Mouse (Mus musculus) kidney, embryonic 16.5 days (tissue): ENCODE measurements around the gene Nsun4. TPM values are rescaled to one million over a fixed set of nuclear protein-coding genes. Genes with fewer than 3 reads are reported as not detected.

Experiments used
- ATAC-seq: fragments of 200-750 bp; cut with Nextera tagmentation; 2 replicates; pipeline ENCODE4 v1.8.0; 2017; ENCODE audit warnings: moderate TSS enrichment; ENCODE audit not compliant: low FRiP score, low TSS enrichment
- H3K27ac ChIP-seq: fragments of 300-500 bp; sonication (generic); 2 replicates; pipeline ENCODE4 v1.5.1; 2014; ENCODE audit warnings: low read length
- H3K27me3 ChIP-seq: fragments of 300-500 bp; sonication (generic); 2 replicates; pipeline ENCODE4 v1.6.1; 2014; ENCODE audit warnings: low read length, control low read depth, mixed read lengths; ENCODE audit not compliant: insufficient read depth
- H3K36me3 ChIP-seq: fragments of 300-500 bp; sonication (generic); 2 replicates; pipeline ENCODE4 v1.6.1; 2014; ENCODE audit warnings: low read length, control low read depth, mixed read lengths; ENCODE audit not compliant: insufficient read depth
- H3K4me1 ChIP-seq: fragments of 300-500 bp; sonication (generic); 2 replicates; pipeline ENCODE4 v1.6.1; 2014; ENCODE audit warnings: low read length, control low read depth, mixed read lengths; ENCODE audit not compliant: insufficient read depth
- H3K4me2 ChIP-seq: fragments of 300-500 bp; sonication (generic); replicated peaks from 2 replicates; pipeline ENCODE4 v1.6.1; 2014; ENCODE audit warnings: low read depth, low read length
- H3K4me3 ChIP-seq: fragments of 300-500 bp; sonication (generic); 2 replicates; pipeline ENCODE4 v1.5.1; 2014; ENCODE audit warnings: mild to moderate bottlenecking, low read length
- H3K9ac ChIP-seq: fragments of 300-500 bp; sonication (generic); replicated peaks from 2 replicates; pipeline ENCODE4 v1.6.1; 2014; ENCODE audit warnings: low read length
- H3K9me3 ChIP-seq: fragments of 300-500 bp; sonication (generic); 2 replicates; pipeline ENCODE4 v1.6.1; 2016; ENCODE audit warnings: low read length, control low read depth
- WGBS: fragments of 180-500 bp; shearing (Covaris S2); extraction: QIAGEN DNeasy Blood & Tissue Kit; methylation state at CpG from one replicate; pipeline ENCODE4 v1.1.7; 2014; 5-methylcytosine and 5-hydroxymethylcytosine counted together
- polyA plus RNA-seq: library from polyadenylated mRNA; unstranded; fragments of >200 nt; fragmentation: Nextera tagmentation; extraction: Ambion mirVana; gene quantifications from 2 replicates; pipeline ENCODE4 v1.2.1, GENCODE M21; 2015

Gene Nsun4
- polyA plus RNA-seq: 21.2 and 22.8 TPM in 2 replicates

DNA sequence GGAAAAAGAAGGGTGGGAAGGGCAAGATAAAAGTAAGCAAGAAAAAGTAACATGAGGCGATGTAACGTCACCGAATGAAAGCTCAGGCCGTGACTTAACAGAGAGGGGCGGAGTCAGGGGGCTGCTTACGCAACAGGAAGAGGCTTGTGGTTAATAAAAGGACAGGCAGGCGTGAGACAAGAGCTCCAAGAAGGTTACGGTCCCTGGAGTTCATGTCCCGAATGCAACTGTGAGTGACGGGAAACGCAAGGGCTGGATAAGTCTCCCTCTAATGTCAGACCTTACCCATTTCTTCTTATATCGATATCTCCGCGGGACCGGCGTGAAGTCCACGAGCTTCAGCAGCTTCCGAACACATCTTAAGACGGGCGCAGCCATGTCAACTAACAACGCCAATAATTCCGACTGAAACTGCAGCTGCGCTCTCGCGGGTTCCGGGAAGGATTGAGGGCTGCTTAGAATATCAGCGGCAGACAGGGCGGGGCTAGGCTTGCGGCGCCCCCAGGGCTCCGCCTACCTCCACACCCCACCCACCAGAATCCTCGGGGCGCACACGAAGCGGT, at the start of gene Nsun4:
Gene Nsun4, minus strand, starts transcription at position 478 of the 563 bp plus-strand sequence.
- Histone ChIP-seq H3K4me3 (peak within 1 kb of the TSS; percentile 75), H3K27me3 (no peaks in the 10 kb centered on the region), H3K4me1 (peaks cover 11% of the 10 kb centered on the region), H3K36me3 (no peaks in the 10 kb centered on the region), H3K9me3 (no peaks in the 10 kb centered on the region), H3K4me2 (peak within 1 kb of the TSS; percentile 96), H3K27ac (peak within 1 kb of the TSS; percentile 96), H3K9ac (peak within 1 kb of the TSS; percentile 73)
- peak; percentile 96 for ATAC-seq
- WGBS: under 1% methylated on average over 35 of the region's 35 CpGs

DNA sequence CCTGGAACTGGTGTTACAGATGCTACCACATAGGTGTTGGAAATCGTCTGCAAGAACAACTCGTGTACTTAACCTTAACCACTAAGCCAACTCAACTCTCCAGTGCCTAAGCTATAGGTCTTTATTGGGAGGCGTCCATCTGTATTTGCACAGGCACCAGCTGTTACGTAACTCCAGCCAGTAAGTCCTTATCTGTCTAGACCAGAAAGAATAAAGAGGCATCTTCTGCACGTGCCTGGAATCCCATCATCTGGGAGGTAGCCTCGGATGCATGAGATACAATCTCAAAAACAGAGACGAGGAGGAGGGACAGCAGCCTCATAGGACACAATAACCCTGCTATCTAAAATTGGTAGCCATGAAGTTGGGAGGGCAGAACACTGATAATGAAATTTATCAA, 47.3 kb upstream of the Nsun4 start:
- Histone ChIP-seq H3K4me1 (no peaks in the 10 kb centered on the region), H3K36me3 (peaks cover 61% of the 10 kb centered on the region), H3K27me3 (no peaks in the 10 kb centered on the region), H3K9me3 (no peaks in the 10 kb centered on the region), H3K4me2 (no peak overlapping the region), H3K4me3 (no peak overlapping the region), H3K9ac (no peak overlapping the region), H3K27ac (no peak overlapping the region)
- 87% methylated on average over 7 of the region's 7 CpGs for WGBS
- ATAC-seq: no peak

DNA sequence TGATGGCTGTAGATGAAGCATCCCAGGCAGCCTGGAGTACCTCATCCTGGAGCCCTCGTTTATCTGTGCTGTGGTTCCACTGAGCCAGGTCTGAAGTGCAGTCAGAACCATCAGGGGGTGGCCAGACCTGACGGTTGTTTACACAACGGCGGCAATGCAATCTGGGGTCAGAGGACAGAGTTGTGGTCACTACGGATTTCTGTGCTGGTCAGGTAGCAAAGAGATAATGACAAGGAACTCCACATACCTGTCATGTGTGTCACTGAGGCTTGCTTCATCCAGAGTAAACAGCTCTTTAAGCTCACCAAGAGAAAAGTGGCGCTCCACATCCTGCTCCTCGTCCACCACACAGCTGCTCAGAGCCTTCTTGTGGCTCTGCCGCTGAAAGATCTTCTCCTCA, 43.5 kb upstream of the Nsun4 start:
- H3K4me2 ChIP-seq: no peak overlapping the region
- H3K4me1 ChIP-seq: no peaks in the 10 kb centered on the region
- WGBS: 83% methylated on average over 8 of the region's 8 CpGs
- ATAC-seq: no peak
- no peaks in the 10 kb centered on the region for H3K27me3 ChIP-seq
- H3K9ac ChIP-seq: no peak overlapping the region
- H3K27ac ChIP-seq: no peak overlapping the region
- no peaks in the 10 kb centered on the region for H3K9me3 ChIP-seq
- no peak overlapping the region for H3K4me3 ChIP-seq
- H3K36me3 ChIP-seq: peaks cover 78% of the 10 kb centered on the region

DNA sequence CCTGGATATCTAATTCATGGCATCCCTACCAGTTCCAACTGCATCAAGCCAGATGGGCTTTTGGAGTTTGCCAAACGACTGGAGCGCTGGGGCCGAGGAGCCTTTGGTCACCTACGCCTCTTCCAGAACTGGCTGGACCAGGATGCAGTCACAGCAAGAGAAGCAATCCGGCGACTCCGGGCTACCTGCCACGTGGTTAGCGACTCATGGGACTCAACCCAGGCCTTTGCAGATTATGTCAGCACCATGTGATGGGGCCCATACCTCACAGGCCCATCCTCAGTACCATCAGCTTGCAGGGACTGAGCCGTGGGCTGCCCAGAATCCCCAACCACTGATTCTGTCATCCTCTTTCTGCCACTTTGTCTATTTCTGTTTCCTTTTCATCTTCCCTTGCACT, 42.6 kb upstream of the Nsun4 start:
- Histone ChIP-seq H3K4me1 (no peaks in the 10 kb centered on the region), H3K9me3 (no peaks in the 10 kb centered on the region), H3K9ac (no peak overlapping the region), H3K4me3 (no peak overlapping the region), H3K27me3 (no peaks in the 10 kb centered on the region), H3K4me2 (no peak overlapping the region), H3K36me3 (peaks cover 80% of the 10 kb centered on the region), H3K27ac (no peak overlapping the region)
- WGBS: 91% methylated on average over 10 of the region's 10 CpGs
- ATAC-seq: no peak

DNA sequence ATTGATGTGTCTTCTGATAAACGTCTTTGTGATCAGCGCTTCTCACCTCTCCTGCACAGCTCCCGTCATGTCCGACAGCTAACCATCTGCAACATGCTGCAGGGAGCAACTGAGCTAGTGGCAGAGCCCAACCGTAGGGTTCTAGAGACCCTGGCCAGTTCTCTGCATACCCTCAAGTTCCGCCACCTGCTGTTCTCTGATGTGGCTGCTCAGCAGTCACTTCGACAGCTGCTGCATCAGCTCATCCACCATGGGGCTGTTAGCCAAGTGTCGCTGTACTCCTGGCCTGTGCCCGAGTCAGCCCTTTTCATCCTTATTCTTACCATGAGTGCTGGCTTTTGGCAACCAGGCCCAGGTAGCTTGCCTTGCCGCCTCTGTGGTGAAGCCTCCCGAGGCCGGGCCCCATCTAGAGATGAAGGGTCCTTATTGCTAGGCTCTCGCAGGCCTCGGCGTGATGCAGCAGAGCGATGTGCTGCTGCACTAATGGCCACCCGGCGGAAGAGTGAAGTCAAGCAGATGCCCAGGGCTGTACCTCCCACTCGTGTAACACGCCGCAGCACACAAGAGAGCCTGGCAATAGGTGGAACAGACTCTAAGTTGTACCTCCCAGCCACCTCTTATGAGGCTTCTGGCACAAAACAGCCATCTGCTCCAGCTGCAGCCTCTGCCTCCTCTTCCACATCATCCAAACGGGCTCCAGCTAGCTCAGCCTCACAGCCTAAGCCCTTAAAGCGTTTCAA, 35.0 kb upstream of the Nsun4 start:
- no peak overlapping the region for H3K4me2 ChIP-seq
- no peak overlapping the region for H3K9ac ChIP-seq
- 91% methylated on average over 23 of the region's 23 CpGs for WGBS
- ATAC-seq: no peak
- no peaks in the 10 kb centered on the region for H3K4me1 ChIP-seq
- no peak overlapping the region for H3K27ac ChIP-seq
- no peaks in the 10 kb centered on the region for H3K9me3 ChIP-seq
- H3K27me3 ChIP-seq: no peaks in the 10 kb centered on the region
- peaks cover 62% of the 10 kb centered on the region for H3K36me3 ChIP-seq
- no peak overlapping the region for H3K4me3 ChIP-seq

DNA sequence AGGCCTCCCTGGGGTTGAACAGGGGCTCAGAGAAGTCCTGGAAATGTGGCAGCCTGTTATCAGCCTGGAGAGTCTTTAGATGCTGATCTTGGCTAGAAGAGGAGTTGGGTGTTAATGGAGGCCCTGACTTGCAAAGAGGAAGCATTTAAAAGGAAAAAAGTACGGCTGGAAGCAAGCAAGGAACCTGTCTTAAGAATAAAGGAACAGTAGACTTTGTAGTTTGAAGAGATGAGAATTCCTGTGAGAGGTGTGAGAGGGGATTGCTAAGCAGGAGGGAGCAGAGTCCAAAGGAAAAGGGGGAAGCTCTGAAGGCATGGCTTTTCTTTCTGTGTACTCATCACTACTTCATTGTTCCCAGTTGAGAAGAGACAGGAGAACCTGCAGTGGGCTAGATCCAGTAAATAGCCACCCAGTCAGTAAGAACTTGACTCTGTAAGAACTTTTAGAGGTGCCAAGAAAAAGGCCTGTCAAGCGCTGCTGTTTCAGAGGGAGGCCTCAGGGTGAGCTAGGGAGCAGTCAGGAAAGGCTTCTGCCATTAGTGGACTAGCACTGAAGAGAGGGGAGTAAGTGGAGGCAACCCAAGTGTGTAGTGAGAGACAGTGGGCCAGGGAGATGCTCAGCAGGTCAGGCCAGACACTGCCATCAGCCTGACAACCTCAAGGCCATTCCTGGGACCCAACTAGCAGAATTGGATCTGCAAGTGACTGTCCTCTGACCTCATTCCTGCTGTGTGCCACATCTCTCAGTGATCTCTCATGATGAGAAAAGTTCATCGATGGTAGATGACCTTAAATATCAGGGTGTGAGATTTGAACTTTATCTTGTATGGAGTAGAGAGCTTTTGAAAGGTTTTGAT, 23.8 kb upstream of the Nsun4 start:
- Histone ChIP-seq H3K9me3 (no peaks in the 10 kb centered on the region), H3K4me3 (peak overlapping the region; percentile 93), H3K4me2 (peak overlapping the region; percentile 78), H3K9ac (peak overlapping the region; percentile 99), H3K36me3 (peaks cover 17% of the 10 kb centered on the region), H3K27me3 (no peaks in the 10 kb centered on the region), H3K4me1 (peaks cover 25% of the 10 kb centered on the region), H3K27ac (peak overlapping the region; percentile 98)
- no peak for ATAC-seq
- WGBS: 52% methylated on average over 3 of the region's 3 CpGs

DNA sequence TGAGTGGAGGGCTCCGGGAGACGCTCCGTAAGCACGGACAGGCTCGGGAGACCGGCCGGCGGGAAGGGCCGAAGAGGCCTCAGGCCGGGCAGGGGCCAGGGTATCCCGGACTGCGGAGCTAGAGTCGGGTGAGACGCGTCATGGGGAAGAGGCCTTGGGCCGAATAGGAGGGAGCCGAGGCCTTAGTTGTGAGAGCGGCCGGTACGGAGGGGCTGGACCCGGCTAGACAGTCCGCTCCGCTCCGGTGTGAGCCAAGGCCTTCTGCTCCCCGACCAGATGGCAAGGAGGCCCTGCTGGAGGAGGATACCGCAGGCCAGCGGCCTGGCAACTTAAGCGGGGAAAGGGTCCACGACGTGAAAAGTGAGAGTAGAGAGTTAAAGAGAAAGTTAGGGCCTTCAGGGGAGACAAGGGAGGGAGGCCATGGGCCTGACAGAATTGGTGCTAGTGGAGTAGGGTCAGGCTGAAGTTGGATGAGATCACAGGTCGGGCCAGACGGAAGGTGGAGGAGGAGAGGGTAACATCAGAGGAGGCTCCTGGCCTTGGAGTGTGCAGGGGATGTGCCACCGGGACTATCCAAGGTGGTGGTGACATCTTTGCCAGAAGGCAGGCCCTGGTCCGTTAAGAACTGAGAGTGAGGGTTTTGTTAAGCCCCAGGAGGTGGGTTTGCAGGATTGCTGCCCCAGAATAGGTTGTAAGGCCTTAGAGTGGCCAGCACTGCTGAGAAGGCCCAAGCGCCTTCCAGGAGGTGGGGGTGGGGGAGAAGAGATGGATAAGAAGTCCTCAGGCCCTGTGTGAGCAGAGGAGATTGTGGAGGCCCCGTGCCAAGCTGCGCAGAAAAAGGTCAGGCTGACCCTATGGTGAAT, 22.9 kb upstream of the Nsun4 start:
- Histone ChIP-seq H3K9me3 (no peaks in the 10 kb centered on the region), H3K27me3 (no peaks in the 10 kb centered on the region), H3K4me3 (peak overlapping the region; percentile 93), H3K36me3 (peaks cover 13% of the 10 kb centered on the region), H3K27ac (peak overlapping the region; percentile 98), H3K4me2 (peak overlapping the region; percentile 78), H3K9ac (peak overlapping the region; percentile 99), H3K4me1 (peaks cover 25% of the 10 kb centered on the region)
- ATAC-seq: peak; percentile 42
- WGBS: 2% methylated on average over 35 of the region's 37 CpGs

DNA sequence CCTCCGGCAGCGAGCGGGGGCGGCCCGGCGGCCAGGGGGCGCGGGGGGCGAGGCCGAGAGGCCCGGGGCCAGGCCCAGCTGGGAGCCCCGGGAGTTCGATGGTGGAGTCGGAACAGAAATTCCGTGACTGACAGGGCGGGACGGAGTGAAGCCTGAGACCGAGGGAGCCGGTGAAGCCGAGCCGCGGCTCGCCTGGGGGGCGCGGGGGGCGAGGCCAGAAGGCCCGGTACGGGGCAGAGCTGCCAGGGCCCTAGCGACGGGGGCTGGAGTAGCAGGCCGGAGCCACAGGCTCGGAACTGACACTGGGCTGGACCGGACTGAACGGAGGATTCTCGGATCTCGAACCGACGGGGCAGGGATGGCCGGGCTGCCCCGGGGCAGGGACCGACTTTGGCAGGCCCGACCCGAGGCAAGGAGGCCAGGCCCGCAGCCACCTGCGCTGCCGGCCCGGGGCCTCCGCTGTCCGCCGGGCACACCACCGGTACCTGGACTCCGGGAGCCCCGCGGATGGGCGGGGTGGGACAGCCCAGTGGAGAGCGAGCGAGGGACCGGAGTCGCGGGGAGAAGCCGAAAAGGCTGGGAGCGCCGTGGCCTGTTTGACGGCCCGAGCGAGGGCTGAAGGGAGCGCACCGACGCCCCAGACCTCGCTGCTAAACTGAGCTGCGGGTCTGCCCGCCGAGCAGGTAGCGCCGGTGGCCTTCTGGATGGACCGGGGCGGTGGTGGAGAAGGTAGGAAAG, 22.1 kb upstream of the Nsun4 start:
- Histone ChIP-seq H3K9me3 (no peaks in the 10 kb centered on the region), H3K4me1 (peaks cover 25% of the 10 kb centered on the region), H3K36me3 (peaks cover 6% of the 10 kb centered on the region), H3K4me2 (peak overlapping the region; percentile 78), H3K27me3 (no peaks in the 10 kb centered on the region), H3K4me3 (peak overlapping the region; percentile 93), H3K9ac (peak overlapping the region; percentile 99), H3K27ac (peak overlapping the region; percentile 98)
- under 1% methylated on average over 75 of the region's 77 CpGs for WGBS
- ATAC-seq: peak; percentile 76
